Mouse (Mus musculus): ENCODE data around the gene Gm13289. TPM values are rescaled to one million over a fixed set of nuclear protein-coding genes. Genes with fewer than 3 reads are reported as not detected.
A peak's percentile ranks its signal among the peaks of the same experiment; 100 is the strongest.
"Not testable (repeated sequence)": the region's sequence is repeated elsewhere in the genome, so short reads cannot be mapped to it uniquely, and the experiment has no call there.

Gm13289 gene
- total and polyA plus RNA-seq, 3 experiments, result not detected

DNA sequence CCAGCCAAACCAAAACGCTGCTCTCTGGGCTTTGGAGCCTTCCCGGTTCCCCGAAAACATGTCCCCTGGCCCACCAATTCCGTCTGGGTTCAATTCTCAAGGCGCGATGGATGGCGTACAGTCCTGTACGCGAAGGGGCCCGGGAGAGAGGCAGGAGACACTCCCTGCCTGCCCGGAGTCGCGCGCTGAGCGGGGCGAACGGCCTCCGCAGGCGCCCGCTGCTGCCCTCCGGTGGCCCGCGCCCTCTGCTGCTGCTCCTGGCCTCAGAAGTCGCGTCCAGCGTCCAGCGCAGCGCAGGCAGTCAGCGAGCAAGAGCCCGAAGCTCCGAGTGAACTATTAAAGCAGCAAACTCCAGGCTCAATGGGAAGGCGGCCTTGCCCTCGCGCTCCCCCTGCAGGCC is 29.0 kb downstream of the Gm13289 start:
- H3K36me3 ChIP-seq (ENCODE audit: control insufficient read depth, insufficient read depth, low read length); H3K4me3 ChIP-seq; intact Hi-C loops (cut with DNase I); H3K79me2 ChIP-seq (replicated peaks; ENCODE audit: control insufficient read depth, insufficient read depth, low read length); H3K27me3 ChIP-seq (ENCODE audit: control insufficient read depth, insufficient read depth, low read length); H3K27ac ChIP-seq; H3K4me1 ChIP-seq (ENCODE audit: control insufficient read depth, insufficient read depth, low read length): not testable (repeated sequence)
- H3K9ac ChIP-seq (ENCODE audit: low read depth, low read length), result peak overlapping the region; percentile 59; the same call in 1 of the 2 replicates
- peak; percentile 54 to 55 for DNase-seq
- TF ChIP-seq CTCF (IDR thresholded peaks at IDR 0.05), result peak; percentile 34
- 0% methylated on average over 17 of the region's 34 CpGs for WGBS

DNA sequence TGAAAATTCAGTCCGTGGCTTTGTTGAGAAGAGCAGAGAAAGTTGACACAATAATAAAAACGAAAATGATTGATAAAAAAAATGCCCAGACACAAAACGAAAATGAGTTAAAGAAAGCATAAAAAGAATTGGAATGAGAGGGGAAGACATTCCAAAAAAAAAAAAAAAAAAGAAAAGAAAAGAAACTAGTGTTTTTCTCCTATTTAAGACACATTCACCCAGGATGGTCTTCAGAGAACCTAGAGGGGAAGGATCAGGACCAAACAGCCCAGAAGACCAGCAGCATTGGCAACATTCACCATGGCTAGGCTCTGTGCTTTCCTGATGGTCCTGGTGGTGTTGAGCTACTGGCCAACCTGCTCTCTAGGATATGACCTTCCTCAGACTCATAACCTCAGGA is 39.2 kb downstream of the Gm13289 start, which contains the start of gene Ifna7:
TSS of gene Ifna7 (plus strand) at position 301 of the 400 bp plus-strand sequence.
- intact Hi-C loops (cut with DNase I), result no loop called here
- Histone ChIP-seq H3K4me3 (no peak within 1 kb of the TSS), H3K36me3 (ENCODE audit: control insufficient read depth, insufficient read depth, low read length) (no peaks in the 10 kb centered on the region), H3K27me3 (ENCODE audit: control insufficient read depth, insufficient read depth, low read length) (no peaks in the 10 kb centered on the region), H3K4me1 (ENCODE audit: control insufficient read depth, insufficient read depth, low read length) (no peaks in the 10 kb centered on the region), H3K27ac (no peak within 1 kb of the TSS), H3K9ac (ENCODE audit: low read depth, low read length) (no peak within 1 kb of the TSS), H3K79me2 (replicated peaks; ENCODE audit: control insufficient read depth, insufficient read depth, low read length) (no peaks in the 10 kb centered on the region)
- no peak for DNase-seq
- WGBS, result 43% methylated on average over 3 of the region's 3 CpGs
- TF ChIP-seq CTCF (IDR thresholded peaks at IDR 0.05) (no peak), POLR2A (IDR thresholded peaks at IDR 0.05; ENCODE audit: insufficient read depth, low read depth, low read length) (no peak), EP300 (IDR thresholded peaks at IDR 0.05; ENCODE audit: insufficient read depth, low read depth, low read length) (no peak)

DNA sequence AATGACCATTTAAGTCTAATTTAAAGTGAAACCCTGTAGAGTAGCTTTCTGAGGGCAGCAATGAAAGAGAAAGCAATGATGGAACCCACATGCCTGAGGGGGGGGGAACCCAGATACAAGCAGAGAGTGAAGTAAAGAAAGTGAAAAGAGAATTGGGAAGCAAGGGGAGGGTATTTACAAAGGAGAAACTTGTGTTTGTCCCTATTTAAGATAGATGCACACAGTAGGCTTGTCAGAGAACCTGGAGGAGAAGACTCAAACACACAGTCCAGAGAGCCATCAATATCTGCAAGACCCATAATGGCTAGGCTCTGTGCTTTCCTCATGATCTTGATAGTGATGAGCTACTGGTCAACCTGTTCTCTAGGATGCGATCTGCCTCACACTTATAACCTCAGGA is 42.9 kb downstream of the Gm13289 start, which contains the start of gene Ifna11:
TSS of gene Ifna11 (plus strand) at position 301 of the 400 bp plus-strand sequence.
- TF ChIP-seq EP300 (IDR thresholded peaks at IDR 0.05; ENCODE audit: insufficient read depth, low read depth, low read length) (no peak), CTCF (IDR thresholded peaks at IDR 0.05) (no peak), POLR2A (IDR thresholded peaks at IDR 0.05; ENCODE audit: insufficient read depth, low read depth, low read length) (no peak)
- intact Hi-C loops (cut with DNase I), result loop anchor here (5.0 kb wide), 1 partner anchor 137 kb away; the partner anchor contains the start of gene Ifna2
- no peak within 1 kb of the TSS for H3K9ac ChIP-seq (ENCODE audit: low read depth, low read length)
- no peaks in the 10 kb centered on the region for H3K27me3 ChIP-seq (ENCODE audit: control insufficient read depth, insufficient read depth, low read length)
- no peak within 1 kb of the TSS for H3K4me3 ChIP-seq
- no peaks in the 10 kb centered on the region for H3K36me3 ChIP-seq (ENCODE audit: control insufficient read depth, insufficient read depth, low read length)
- H3K27ac ChIP-seq, result no peak within 1 kb of the TSS
- WGBS, result 73% methylated on average over 1 of the region's 1 CpGs
- H3K79me2 ChIP-seq (replicated peaks; ENCODE audit: control insufficient read depth, insufficient read depth, low read length), result no peaks in the 10 kb centered on the region
- no peak for DNase-seq
- H3K4me1 ChIP-seq (ENCODE audit: control insufficient read depth, insufficient read depth, low read length), result no peaks in the 10 kb centered on the region

DNA sequence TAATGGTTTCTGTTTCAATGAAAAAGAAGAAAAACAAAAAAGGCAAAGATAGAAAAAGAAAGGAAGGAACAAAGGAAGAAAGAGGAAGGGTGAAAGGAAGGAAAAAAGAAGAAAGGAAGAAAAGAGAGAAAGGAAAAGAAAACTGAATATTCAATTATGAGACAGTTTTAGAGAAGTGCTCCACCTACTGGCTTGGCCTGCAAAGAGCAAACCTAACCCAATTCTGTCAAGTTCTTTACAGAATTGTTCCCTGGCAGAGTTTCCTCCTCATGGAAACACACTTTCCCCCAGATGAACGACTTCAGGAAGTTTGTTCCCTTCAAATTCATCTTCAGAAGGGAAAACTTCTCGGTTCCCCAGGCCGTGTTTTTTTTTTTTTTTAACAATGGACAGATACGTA is 46.3 kb downstream of the Gm13289 start:
- 20% methylated on average over 4 of the region's 4 CpGs for WGBS

More for the DNA sequence above, 46.3 kb downstream of the Gm13289 start:
- no peak overlapping the region for H3K27ac ChIP-seq
- TF ChIP-seq CTCF (IDR thresholded peaks at IDR 0.05) (peak; percentile 67), POLR2A (IDR thresholded peaks at IDR 0.05; ENCODE audit: insufficient read depth, low read depth, low read length) (no peak), EP300 (IDR thresholded peaks at IDR 0.05; ENCODE audit: insufficient read depth, low read depth, low read length) (no peak)
- no peak overlapping the region for H3K9ac ChIP-seq (ENCODE audit: low read depth, low read length)
- no peaks in the 10 kb centered on the region for H3K36me3 ChIP-seq (ENCODE audit: control insufficient read depth, insufficient read depth, low read length)
- DNase-seq, result no peak
- H3K4me1 ChIP-seq (ENCODE audit: control insufficient read depth, insufficient read depth, low read length), result no peaks in the 10 kb centered on the region
- no peaks in the 10 kb centered on the region for H3K27me3 ChIP-seq (ENCODE audit: control insufficient read depth, insufficient read depth, low read length)
- no peak overlapping the region for H3K4me3 ChIP-seq
- no peaks in the 10 kb centered on the region for H3K79me2 ChIP-seq (replicated peaks; ENCODE audit: control insufficient read depth, insufficient read depth, low read length)
- intact Hi-C loops (cut with DNase I), result loop anchor here (5.0 kb wide), 1 partner anchor 141 kb away; the partner anchor contains the start of gene Ifna2

Other genes starting within 250 kb of the Gm13289 start
Only the 30 nearest of the 31 such genes appear.
- gene Ifna14, start 205.1 kb upstream of the Gm13289 start, total RNA-seq (2021), result not detected
- not detected in 2 replicates for gene Ifna14, start 205.1 kb upstream of the Gm13289 start, polyA plus RNA-seq (2012; rRNA removed)
- not detected for gene Ifna9, start 184.5 kb upstream of the Gm13289 start, total RNA-seq (2021)
- not detected in 2 replicates for gene Ifna9, start 184.5 kb upstream of the Gm13289 start, polyA plus RNA-seq (2012; rRNA removed)
- gene Ifna12, start 173.5 kb upstream of the Gm13289 start, total RNA-seq (2021), result not detected
- not detected in 2 replicates for gene Ifna12, start 173.5 kb upstream of the Gm13289 start, polyA plus RNA-seq (2012; rRNA removed)
- gene C87499, start 142.5 kb upstream of the Gm13289 start, total RNA-seq (2021), result not detected
- not detected in 2 replicates for gene C87499, start 142.5 kb upstream of the Gm13289 start, polyA plus RNA-seq (2012; rRNA removed)
- not detected for gene Ifna13, start 132.5 kb upstream of the Gm13289 start, total RNA-seq (2021)
- not detected in 2 replicates for gene Ifna13, start 132.5 kb upstream of the Gm13289 start, polyA plus RNA-seq (2012; rRNA removed)
- gene Ifna16, start 100.0 kb upstream of the Gm13289 start, total RNA-seq (2021), result not detected
- not detected in 2 replicates for gene Ifna16, start 100.0 kb upstream of the Gm13289 start, polyA plus RNA-seq (2012; rRNA removed)
- gene Ifna2, start 93.0 kb upstream of the Gm13289 start, total RNA-seq (2021), result not detected
- not detected in 2 replicates for gene Ifna2, start 93.0 kb upstream of the Gm13289 start, polyA plus RNA-seq (2012; rRNA removed)
- gene Ifnab, start 85.6 kb upstream of the Gm13289 start, total RNA-seq (2021), result not detected
- gene Ifnab, start 85.6 kb upstream of the Gm13289 start, polyA plus RNA-seq (2012; rRNA removed), result not detected in 2 replicates
- under 1 TPM in 1 of 2 experiments, not detected in 1; 0.36 TPM for gene Gm26566, start 55.1 kb upstream of the Gm13289 start, total RNA-seq (2021)
- gene Gm26566, start 55.1 kb upstream of the Gm13289 start, polyA plus RNA-seq (2012; rRNA removed), result 0.20 TPM in 1 of 2 replicates, not detected in the other
- gene Klhl9, start 54.5 kb upstream of the Gm13289 start, total RNA-seq (2021), result 10 to 100 TPM; 71.0 to 71.1 TPM
- 11.8 and 26.1 TPM in 2 replicates for gene Klhl9, start 54.5 kb upstream of the Gm13289 start, polyA plus RNA-seq (2012; rRNA removed)
- not detected for gene Gm13271, start 22.1 kb upstream of the Gm13289 start, total RNA-seq (2021)
- gene Gm13271, start 22.1 kb upstream of the Gm13289 start, polyA plus RNA-seq (2012; rRNA removed), result not detected in 2 replicates
- not detected for gene Gm13283, start 16.8 kb upstream of the Gm13289 start, total RNA-seq (2021)
- not detected in 2 replicates for gene Gm13283, start 16.8 kb upstream of the Gm13289 start, polyA plus RNA-seq (2012; rRNA removed)
- gene Gm13290, start 3.1 kb upstream of the Gm13289 start, total RNA-seq (2021), result not detected
- gene Gm13290, start 3.1 kb upstream of the Gm13289 start, polyA plus RNA-seq (2012; rRNA removed), result not detected in 2 replicates
- not detected for gene Gm13272, start 2.9 kb downstream of the Gm13289 start, total RNA-seq (2021)
- not detected in 2 replicates for gene Gm13272, start 2.9 kb downstream of the Gm13289 start, polyA plus RNA-seq (2012; rRNA removed)
- not detected for gene Ifnz, start 5.2 kb downstream of the Gm13289 start, total RNA-seq (2021)
- gene Ifnz, start 5.2 kb downstream of the Gm13289 start, polyA plus RNA-seq (2012; rRNA removed), result not detected in 2 replicates
- not detected for gene Gm13276, start 8.8 kb downstream of the Gm13289 start, total RNA-seq (2021)
- gene Gm13276, start 8.8 kb downstream of the Gm13289 start, polyA plus RNA-seq (2012; rRNA removed), result not detected in 2 replicates
- gene Gm13277, start 11.7 kb downstream of the Gm13289 start, total RNA-seq (2021), result not detected
- not detected in 2 replicates for gene Gm13277, start 11.7 kb downstream of the Gm13289 start, polyA plus RNA-seq (2012; rRNA removed)
- gene Gm13278, start 14.6 kb downstream of the Gm13289 start, total RNA-seq (2021), result not detected
- not detected in 2 replicates for gene Gm13278, start 14.6 kb downstream of the Gm13289 start, polyA plus RNA-seq (2012; rRNA removed)
- gene Gm13275, start 17.6 kb downstream of the Gm13289 start, total RNA-seq (2021), result not detected
- gene Gm13275, start 17.6 kb downstream of the Gm13289 start, polyA plus RNA-seq (2012; rRNA removed), result not detected in 2 replicates
- gene Gm13279, start 20.5 kb downstream of the Gm13289 start, total RNA-seq (2021), result not detected
- not detected in 2 replicates for gene Gm13279, start 20.5 kb downstream of the Gm13289 start, polyA plus RNA-seq (2012; rRNA removed)
- gene Gm13285, start 22.7 kb downstream of the Gm13289 start, total RNA-seq (2021), result not detected
- not detected in 2 replicates for gene Gm13285, start 22.7 kb downstream of the Gm13289 start, polyA plus RNA-seq (2012; rRNA removed)
- gene Gm13287, start 26.3 kb downstream of the Gm13289 start, total RNA-seq (2021), result not detected
- gene Gm13287, start 26.3 kb downstream of the Gm13289 start, polyA plus RNA-seq (2012; rRNA removed), result not detected in 2 replicates
- not detected for gene Gm13288, start 28.6 kb downstream of the Gm13289 start, total RNA-seq (2021)
- gene Gm13288, start 28.6 kb downstream of the Gm13289 start, polyA plus RNA-seq (2012; rRNA removed), result not detected in 2 replicates
- not detected for gene Ifna7, start 39.3 kb downstream of the Gm13289 start, total RNA-seq (2021)
- gene Ifna7, start 39.3 kb downstream of the Gm13289 start, polyA plus RNA-seq (2012; rRNA removed), result not detected in 2 replicates
- gene Ifna11, start 43.0 kb downstream of the Gm13289 start, total RNA-seq (2021), result not detected
- gene Ifna11, start 43.0 kb downstream of the Gm13289 start, polyA plus RNA-seq (2012; rRNA removed), result not detected in 2 replicates
- not detected for gene Ifna6, start 50.5 kb downstream of the Gm13289 start, total RNA-seq (2021)
- not detected in 2 replicates for gene Ifna6, start 50.5 kb downstream of the Gm13289 start, polyA plus RNA-seq (2012; rRNA removed)
- gene Ifna5, start 58.6 kb downstream of the Gm13289 start, total RNA-seq (2021), result not detected
- not detected in 2 replicates for gene Ifna5, start 58.6 kb downstream of the Gm13289 start, polyA plus RNA-seq (2012; rRNA removed)
- gene Ifna4, start 64.9 kb downstream of the Gm13289 start, total RNA-seq (2021), result not detected
- not detected in 2 replicates for gene Ifna4, start 64.9 kb downstream of the Gm13289 start, polyA plus RNA-seq (2012; rRNA removed)
- gene Ifna1, start 73.2 kb downstream of the Gm13289 start, total RNA-seq (2021), result not detected
- gene Ifna1, start 73.2 kb downstream of the Gm13289 start, polyA plus RNA-seq (2012; rRNA removed), result not detected in 2 replicates
- gene Ifne, start 103.3 kb downstream of the Gm13289 start, total RNA-seq (2021), result not detected
- not detected in 2 replicates for gene Ifne, start 103.3 kb downstream of the Gm13289 start, polyA plus RNA-seq (2012; rRNA removed)